Mouse (Mus musculus): ENCODE measurements around the gene Rasl10b. TPM values are rescaled to one million over a fixed set of nuclear protein-coding genes. Genes with fewer than 3 reads are reported as not detected.

Gene Rasl10b
- polyA plus RNA-seq, 1 experiment from 2014 or later = 1.5 TPM

DNA sequence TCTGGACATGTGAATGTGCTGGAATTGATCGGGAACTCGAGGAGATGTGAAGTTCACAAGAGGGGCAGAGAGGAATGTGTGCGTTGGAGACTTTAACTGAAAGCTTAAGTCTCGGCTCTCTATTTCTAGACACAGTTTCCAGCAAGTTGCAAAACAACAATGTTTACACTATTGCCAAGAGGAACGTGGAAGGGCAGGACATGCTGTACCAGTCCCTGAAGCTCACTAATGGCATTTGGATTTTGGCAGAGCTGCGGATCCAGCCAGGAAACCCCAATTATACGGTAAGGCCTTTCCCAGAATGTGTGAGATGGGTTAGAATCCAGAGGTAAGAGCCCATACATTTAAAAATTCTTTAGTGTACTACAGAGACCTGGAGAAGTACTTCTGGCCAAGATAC is 11.3 kb upstream of the Rasl10b start:
- no peak overlapping the region for H3K9ac ChIP-seq (ENCODE audit: low read depth, low read length)
- no peaks in the 10 kb centered on the region for H3K4me1 ChIP-seq (replicated peaks; ENCODE audit: control insufficient read depth, insufficient read depth, low read length)
- H3K4me3 ChIP-seq (ENCODE audit: low read depth, low read length) = no peak overlapping the region
- H3K9me3 ChIP-seq (ENCODE audit: control insufficient read depth, low read length) = no peaks in the 10 kb centered on the region
- no peaks in the 10 kb centered on the region for H3K27me3 ChIP-seq (replicated peaks; ENCODE audit: control insufficient read depth, insufficient read depth, low read length)
- ATAC-seq (replicated peaks; ENCODE audit: low FRiP score) = no peak
- WGBS = 90% methylated on average over 7 of the region's 7 CpGs
- no peak overlapping the region for H3K4me2 ChIP-seq
- peaks cover 6% of the 10 kb centered on the region; the same call in 1 of the 2 replicates for H3K36me3 ChIP-seq (ENCODE audit: control insufficient read depth, insufficient read depth, low read length)
- H3K27ac ChIP-seq (ENCODE audit: low read depth, low read length) = no peak overlapping the region
- no peak for DNase-seq (ENCODE audit: low spot score)

DNA sequence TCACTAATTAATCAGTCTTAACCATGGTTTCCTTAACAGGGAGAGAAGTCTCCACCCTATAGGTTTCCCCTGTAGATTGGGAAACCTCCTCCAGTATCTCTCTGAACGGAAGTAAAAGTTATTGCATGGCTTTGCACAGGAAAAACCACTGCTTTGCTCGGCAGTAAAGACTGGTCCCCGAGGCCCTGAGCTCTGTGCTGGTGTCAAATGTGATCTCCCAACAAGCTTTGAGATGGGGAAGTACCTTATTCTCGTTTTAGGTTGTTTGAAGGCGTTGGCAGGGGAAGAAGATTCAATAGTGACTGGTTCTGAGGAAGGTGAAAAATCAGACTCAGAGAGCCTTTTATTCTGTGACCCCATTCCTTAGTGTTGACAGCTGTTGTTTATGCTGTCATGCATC is 10.2 kb upstream of the Rasl10b start:
- Histone ChIP-seq H3K4me2 (no peak overlapping the region), H3K9ac (ENCODE audit: low read depth, low read length) (no peak overlapping the region), H3K9me3 (ENCODE audit: control insufficient read depth, low read length) (no peaks in the 10 kb centered on the region), H3K36me3 (ENCODE audit: control insufficient read depth, insufficient read depth, low read length) (peaks cover 11% of the 10 kb centered on the region; the same call in 1 of the 2 replicates), H3K27me3 (replicated peaks; ENCODE audit: control insufficient read depth, insufficient read depth, low read length) (no peaks in the 10 kb centered on the region), H3K27ac (ENCODE audit: low read depth, low read length) (no peak overlapping the region), H3K4me3 (ENCODE audit: low read depth, low read length) (no peak overlapping the region), H3K4me1 (replicated peaks; ENCODE audit: control insufficient read depth, insufficient read depth, low read length) (no peaks in the 10 kb centered on the region)
- no peak for ATAC-seq (replicated peaks; ENCODE audit: low FRiP score)
- no peak for DNase-seq (ENCODE audit: low spot score)
- WGBS = 76% methylated on average over 5 of the region's 5 CpGs

DNA sequence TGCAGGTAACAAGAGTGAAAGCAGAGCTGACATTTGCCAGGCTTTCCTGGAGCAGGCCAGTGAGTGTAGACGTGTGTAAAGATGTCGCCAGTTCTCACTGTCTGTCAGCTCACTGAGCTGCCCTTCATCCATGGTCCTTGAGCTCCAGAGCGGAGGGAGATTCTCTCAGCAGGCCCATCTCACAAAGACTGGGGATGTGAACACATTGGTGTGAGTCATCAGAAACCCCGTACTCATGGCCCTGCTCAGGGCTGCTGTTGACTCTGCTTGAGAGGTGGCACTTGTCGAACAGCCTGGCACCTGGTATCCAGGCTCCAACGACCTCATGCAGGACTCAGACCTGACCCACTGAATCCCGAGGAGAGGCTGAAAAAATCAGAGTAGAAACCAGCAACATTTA is 5.2 kb upstream of the Rasl10b start:
- H3K27me3 ChIP-seq (replicated peaks; ENCODE audit: control insufficient read depth, insufficient read depth, low read length) = peaks cover 11% of the 10 kb centered on the region
- H3K27ac ChIP-seq (ENCODE audit: low read depth, low read length) = no peak overlapping the region
- DNase-seq (ENCODE audit: low spot score) = no peak
- no peak for ATAC-seq (replicated peaks; ENCODE audit: low FRiP score)
- H3K9ac ChIP-seq (ENCODE audit: low read depth, low read length) = no peak overlapping the region
- H3K4me3 ChIP-seq (ENCODE audit: low read depth, low read length) = no peak overlapping the region
- WGBS = 77% methylated on average over 7 of the region's 7 CpGs
- H3K9me3 ChIP-seq (ENCODE audit: control insufficient read depth, low read length) = no peaks in the 10 kb centered on the region
- no peak overlapping the region for H3K4me2 ChIP-seq
- peaks cover 10% of the 10 kb centered on the region for H3K36me3 ChIP-seq (ENCODE audit: control insufficient read depth, insufficient read depth, low read length)
- H3K4me1 ChIP-seq (replicated peaks; ENCODE audit: control insufficient read depth, insufficient read depth, low read length) = no peaks in the 10 kb centered on the region

DNA sequence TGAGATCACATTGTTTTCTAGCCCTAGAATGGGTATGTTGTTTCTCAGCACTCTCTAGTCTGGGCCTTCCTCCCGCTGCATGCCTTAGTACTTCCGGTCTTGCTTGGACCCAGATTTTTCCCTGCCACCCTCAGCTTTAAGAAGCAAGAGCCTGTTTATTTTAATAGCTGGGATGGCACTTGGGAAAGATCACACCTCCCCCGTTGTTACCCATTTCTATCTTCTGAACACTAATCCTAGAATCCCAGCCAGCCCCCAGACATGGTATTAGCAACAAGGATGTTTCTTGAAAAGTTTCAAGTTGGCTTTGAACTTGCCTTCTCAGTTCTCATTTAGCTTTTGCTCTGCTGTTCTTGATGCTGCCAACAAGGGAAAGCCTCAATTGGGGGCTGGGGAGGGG is 2.5 kb upstream of the Rasl10b start:
- ATAC-seq (replicated peaks; ENCODE audit: low FRiP score) (no peak), DNase-seq (ENCODE audit: low spot score) (no peak)
- Histone ChIP-seq H3K4me3 (ENCODE audit: low read depth, low read length) (no peak overlapping the region), H3K9ac (ENCODE audit: low read depth, low read length) (no peak overlapping the region), H3K27ac (ENCODE audit: low read depth, low read length) (no peak overlapping the region), H3K27me3 (replicated peaks; ENCODE audit: control insufficient read depth, insufficient read depth, low read length) (peaks cover 35% of the 10 kb centered on the region), H3K4me2 (no peak overlapping the region), H3K4me1 (replicated peaks; ENCODE audit: control insufficient read depth, insufficient read depth, low read length) (peaks cover 4% of the 10 kb centered on the region), H3K36me3 (ENCODE audit: control insufficient read depth, insufficient read depth, low read length) (peaks cover 10% of the 10 kb centered on the region), H3K9me3 (ENCODE audit: control insufficient read depth, low read length) (no peaks in the 10 kb centered on the region)
- 53% methylated on average over 3 of the region's 3 CpGs for WGBS

DNA sequence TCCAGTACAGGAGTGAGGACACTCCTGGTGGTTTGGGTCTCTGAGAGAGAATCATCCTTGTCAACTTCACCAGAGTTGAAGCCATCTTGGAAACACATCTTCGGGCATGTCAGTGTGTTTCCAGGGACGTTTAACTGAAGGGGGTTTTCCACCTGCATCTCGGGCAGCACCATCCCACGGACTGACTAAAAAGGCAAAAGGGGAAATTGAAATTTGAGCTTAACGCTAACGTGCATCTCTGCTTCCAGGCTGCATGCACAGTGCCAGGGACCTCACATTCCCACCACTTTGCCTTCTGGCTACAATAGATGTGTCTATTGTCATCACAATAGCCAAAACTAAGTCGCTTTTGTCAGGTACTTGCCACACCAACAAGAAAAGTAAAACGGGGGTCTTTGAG is 695 bp upstream of the Rasl10b start:
- DNase-seq (ENCODE audit: low spot score) (no peak), ATAC-seq (replicated peaks; ENCODE audit: low FRiP score) (no peak)
- H3K9me3 ChIP-seq (ENCODE audit: control insufficient read depth, low read length) = no peaks in the 10 kb centered on the region
- 44% methylated on average over 8 of the region's 8 CpGs for WGBS
- no peak overlapping the region for H3K9ac ChIP-seq (ENCODE audit: low read depth, low read length)
- peaks cover 4% of the 10 kb centered on the region for H3K4me1 ChIP-seq (replicated peaks; ENCODE audit: control insufficient read depth, insufficient read depth, low read length)
- no peak overlapping the region for H3K4me3 ChIP-seq (ENCODE audit: low read depth, low read length)
- H3K36me3 ChIP-seq (ENCODE audit: control insufficient read depth, insufficient read depth, low read length) = peaks cover 5% of the 10 kb centered on the region
- no peak overlapping the region for H3K4me2 ChIP-seq
- no peak overlapping the region for H3K27ac ChIP-seq (ENCODE audit: low read depth, low read length)
- peaks cover 38% of the 10 kb centered on the region for H3K27me3 ChIP-seq (replicated peaks; ENCODE audit: control insufficient read depth, insufficient read depth, low read length)

DNA sequence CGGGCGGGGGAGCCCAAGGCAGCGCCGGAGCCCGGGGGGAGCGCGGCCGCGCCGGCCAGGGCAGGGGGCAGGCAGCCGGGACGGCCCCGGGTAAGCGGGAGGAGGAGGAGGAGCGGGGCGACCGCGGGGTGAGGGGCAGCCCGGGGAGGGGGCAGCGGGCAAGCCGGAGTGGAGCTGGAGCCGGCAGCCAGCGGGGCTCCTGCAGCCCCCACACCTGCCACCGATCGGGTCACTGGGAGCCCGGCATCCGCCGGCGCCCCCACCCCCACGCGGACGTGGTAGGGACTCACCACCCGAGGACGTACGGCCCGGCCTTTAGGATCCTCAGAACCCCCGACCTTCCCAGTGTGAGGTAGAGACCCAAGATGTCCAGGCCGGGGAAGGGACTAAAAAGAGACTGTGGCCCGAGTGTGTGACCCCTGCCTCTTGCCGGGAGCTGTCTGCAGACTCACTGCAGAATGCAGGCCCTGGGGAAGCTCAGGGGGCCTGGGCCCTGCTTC is 905 bp downstream of the Rasl10b start:
- no peaks in the 10 kb centered on the region for H3K9me3 ChIP-seq (ENCODE audit: control insufficient read depth, low read length)
- no peaks in the 10 kb centered on the region for H3K36me3 ChIP-seq (ENCODE audit: control insufficient read depth, insufficient read depth, low read length)
- peaks cover 43% of the 10 kb centered on the region for H3K27me3 ChIP-seq (replicated peaks; ENCODE audit: control insufficient read depth, insufficient read depth, low read length)
- H3K4me1 ChIP-seq (replicated peaks; ENCODE audit: control insufficient read depth, insufficient read depth, low read length) = peaks cover 4% of the 10 kb centered on the region
- 5% methylated on average over 31 of the region's 40 CpGs for WGBS
- no peak overlapping the region for H3K27ac ChIP-seq (ENCODE audit: low read depth, low read length)
- peak overlapping the region; percentile 62; the same call in 1 of the 2 replicates for H3K9ac ChIP-seq (ENCODE audit: low read depth, low read length)
- DNase-seq (ENCODE audit: low spot score) (no peak), ATAC-seq (replicated peaks; ENCODE audit: low FRiP score) (no peak)
- H3K4me2 ChIP-seq = peak overlapping the region; percentile 75
- peak overlapping the region; percentile 72 for H3K4me3 ChIP-seq (ENCODE audit: low read depth, low read length)

DNA sequence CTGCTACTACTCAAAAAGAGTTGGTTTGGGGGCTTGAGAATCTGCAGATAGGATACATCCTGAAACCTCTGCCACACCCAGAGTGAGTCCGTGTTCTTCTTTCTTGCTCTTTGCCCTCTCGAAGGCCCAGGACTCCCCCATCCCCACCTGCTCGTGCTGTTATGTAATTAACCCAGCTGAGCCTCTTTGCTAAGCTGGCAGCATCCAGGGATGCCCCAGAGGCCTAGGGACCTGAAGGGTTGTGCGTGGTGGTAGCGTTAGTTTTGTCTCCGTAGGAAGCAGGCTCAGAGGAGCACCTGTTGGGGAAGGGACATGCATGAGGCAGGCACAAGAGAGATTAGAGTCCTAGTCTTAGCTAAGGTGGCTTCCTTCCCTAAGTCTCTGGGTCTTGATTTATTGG is 1.6 kb downstream of the Rasl10b start:
- no peaks in the 10 kb centered on the region for H3K36me3 ChIP-seq (ENCODE audit: control insufficient read depth, insufficient read depth, low read length)
- no peak overlapping the region; the same call in 1 of the 2 replicates for H3K4me3 ChIP-seq (ENCODE audit: low read depth, low read length)
- peak overlapping the region; percentile 75 for H3K4me2 ChIP-seq
- H3K27ac ChIP-seq (ENCODE audit: low read depth, low read length) = no peak overlapping the region
- H3K9me3 ChIP-seq (ENCODE audit: control insufficient read depth, low read length) = no peaks in the 10 kb centered on the region
- peaks cover 4% of the 10 kb centered on the region for H3K4me1 ChIP-seq (replicated peaks; ENCODE audit: control insufficient read depth, insufficient read depth, low read length)
- 43% methylated on average over 6 of the region's 6 CpGs for whole genome bisulfite sequencing
- DNase-seq (ENCODE audit: low spot score) (no peak), ATAC-seq (replicated peaks; ENCODE audit: low FRiP score) (no peak)
- H3K9ac ChIP-seq (ENCODE audit: low read depth, low read length) = no peak overlapping the region
- H3K27me3 ChIP-seq (replicated peaks; ENCODE audit: control insufficient read depth, insufficient read depth, low read length) = peaks cover 43% of the 10 kb centered on the region

DNA sequence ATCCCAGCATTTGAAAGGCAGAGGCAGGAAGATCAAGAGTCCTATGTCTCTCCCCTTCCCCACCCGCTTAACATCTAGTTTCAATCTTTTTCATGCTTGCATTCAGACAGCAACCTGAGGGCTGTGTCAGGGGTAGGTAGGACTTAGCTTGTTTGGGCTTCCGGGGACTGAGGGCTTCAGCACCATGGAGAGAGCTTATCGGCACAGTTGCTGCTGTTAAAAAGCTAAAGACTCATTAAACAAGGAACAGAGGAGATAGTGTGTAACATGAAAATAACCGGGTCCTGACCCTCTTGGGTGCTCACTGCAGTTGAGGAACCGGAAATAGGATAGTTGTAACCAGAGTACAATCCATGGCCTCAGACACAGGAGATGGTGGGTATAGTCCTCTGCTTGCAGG is 8.1 kb downstream of the Rasl10b start:
- Histone ChIP-seq H3K4me3 (ENCODE audit: low read depth, low read length) (no peak overlapping the region), H3K27me3 (replicated peaks; ENCODE audit: control insufficient read depth, insufficient read depth, low read length) (peaks cover 45% of the 10 kb centered on the region), H3K9me3 (ENCODE audit: control insufficient read depth, low read length) (no peaks in the 10 kb centered on the region), H3K4me2 (no peak overlapping the region), H3K4me1 (replicated peaks; ENCODE audit: control insufficient read depth, insufficient read depth, low read length) (no peaks in the 10 kb centered on the region), H3K9ac (ENCODE audit: low read depth, low read length) (no peak overlapping the region), H3K36me3 (ENCODE audit: control insufficient read depth, insufficient read depth, low read length) (no peaks in the 10 kb centered on the region), H3K27ac (ENCODE audit: low read depth, low read length) (no peak overlapping the region)
- DNase-seq (ENCODE audit: low spot score) = peak; percentile 60
- no peak for ATAC-seq (replicated peaks; ENCODE audit: low FRiP score)
- 10% methylated on average over 5 of the region's 5 CpGs for WGBS

DNA sequence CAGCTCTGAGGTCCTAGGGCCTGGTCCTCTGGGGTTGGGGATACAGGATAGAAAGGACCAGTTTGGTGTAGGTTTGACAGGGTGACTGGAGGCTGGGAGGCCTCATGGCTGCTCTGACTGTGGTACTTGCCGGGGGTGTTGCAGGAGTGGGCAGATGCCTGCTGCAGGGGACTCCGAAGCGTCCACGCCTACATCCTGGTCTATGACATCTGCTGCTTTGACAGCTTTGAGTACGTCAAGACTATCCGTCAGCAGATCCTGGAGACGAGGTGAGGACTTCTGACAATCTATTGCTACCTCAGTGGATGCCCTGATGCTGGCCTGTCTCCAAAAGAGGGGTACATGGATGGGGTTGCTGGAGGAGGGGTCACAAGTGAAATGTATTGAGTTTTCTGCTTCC is 8.8 kb downstream of the Rasl10b start:
- Histone ChIP-seq H3K27ac (ENCODE audit: low read depth, low read length) (no peak overlapping the region), H3K4me2 (no peak overlapping the region), H3K9me3 (ENCODE audit: control insufficient read depth, low read length) (no peaks in the 10 kb centered on the region), H3K9ac (ENCODE audit: low read depth, low read length) (no peak overlapping the region), H3K4me3 (ENCODE audit: low read depth, low read length) (no peak overlapping the region), H3K36me3 (ENCODE audit: control insufficient read depth, insufficient read depth, low read length) (no peaks in the 10 kb centered on the region), H3K27me3 (replicated peaks; ENCODE audit: control insufficient read depth, insufficient read depth, low read length) (peaks cover 41% of the 10 kb centered on the region), H3K4me1 (replicated peaks; ENCODE audit: control insufficient read depth, insufficient read depth, low read length) (no peaks in the 10 kb centered on the region)
- WGBS = 67% methylated on average over 7 of the region's 7 CpGs
- DNase-seq (ENCODE audit: low spot score) = no peak
- ATAC-seq (replicated peaks; ENCODE audit: low FRiP score) = no peak

All from liver, embryonic 11.5 days (tissue).